Mouse (Mus musculus) layer of hippocampus, postnatal 25 days (tissue): Measurements from ENCODE around the gene Agpat3. TPM values are rescaled to one million over a fixed set of nuclear protein-coding genes. Genes with fewer than 3 reads are reported as not detected.

ENCODE experiments used
- DNase-seq, 2 experiments: peaks; one replicate each; pipeline ENCODE4 v3.0.0; 2022; ENCODE audit warnings: mixed read lengths in 2 of 2, low spot score in 1 of 2; ENCODE audit errors: extremely low spot score in 1 of 2
- microRNA-seq, 2 experiments: library from miRNA; unstranded; fragments of <30 nt; microRNA quantifications; one replicate each; pipeline ENCODE4 v1.2.0; 2021
- total RNA-seq, 2 experiments: library from RNA; stranded (reverse); gene quantifications; 2 replicates each; pipeline ENCODE4 v1.2.3; 2021

The Agpat3 gene
- total RNA-seq, 2 experiments from 2014 or later, result 233 TPM

DNA sequence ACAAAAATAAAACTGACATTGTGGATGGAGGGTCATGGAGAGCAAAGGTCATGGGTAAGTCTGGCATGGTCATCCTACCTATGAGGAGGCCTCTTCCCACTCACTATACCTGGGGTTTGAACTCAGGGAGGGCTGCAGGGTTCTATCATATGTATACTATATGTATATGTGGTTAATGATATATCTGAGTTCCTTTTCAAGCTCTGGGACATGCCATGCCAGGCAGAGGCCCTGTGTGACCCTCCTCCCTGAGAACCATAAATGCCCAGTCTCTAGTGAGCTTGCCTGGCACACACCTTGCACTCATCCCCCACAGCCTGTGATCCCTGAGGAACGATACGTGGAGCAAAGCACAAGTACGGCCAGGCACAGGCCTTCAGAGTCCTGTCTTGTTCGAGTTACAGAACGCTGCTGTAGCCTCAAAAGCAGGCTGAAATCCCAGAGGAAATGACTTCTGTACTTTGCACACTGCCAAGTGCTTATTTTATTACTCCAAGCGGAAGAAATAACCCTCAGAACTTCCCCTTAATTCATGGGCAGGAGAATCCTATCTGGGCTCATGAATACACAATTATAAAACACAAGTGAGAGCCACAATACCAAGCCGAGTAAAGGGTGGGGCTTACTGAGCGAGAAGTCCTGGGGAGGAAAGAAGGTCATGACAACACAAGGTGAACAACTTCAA lies 124.3 kb downstream of the Agpat3 start:
- DNase-seq, result no peak

GRCm38 (mm10) chr10:78224136-78224535 lies 128.2 kb downstream of the Agpat3 start:
- DNase-seq, result no peak

- no peak for DNase-seq
Measured at GRCm38 (mm10) chr10:78222908-78223307, 129.4 kb downstream of the Agpat3 start.

GRCm38 (mm10) chr10:78221315-78221714 lies 131.0 kb downstream of the Agpat3 start:
- DNase-seq, result no peak

DNA sequence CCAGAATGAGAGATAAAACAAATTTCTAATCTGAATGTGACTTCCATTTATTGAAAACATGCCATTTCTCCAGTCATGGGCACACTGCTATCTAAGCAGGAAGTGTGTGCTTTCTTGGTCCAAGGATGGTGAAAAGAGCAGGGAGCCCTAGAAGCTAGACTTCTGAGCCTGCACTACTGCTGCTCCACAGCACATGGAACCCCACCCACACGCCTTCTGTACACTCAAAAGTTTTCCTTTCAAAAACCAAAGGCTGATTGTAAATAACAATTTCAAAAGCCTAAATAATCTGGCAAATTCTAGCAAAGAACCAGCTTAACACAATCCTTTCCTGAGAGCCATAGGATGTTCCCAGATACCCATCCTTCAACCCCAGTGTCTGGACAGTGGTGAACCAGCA lies 132.8 kb downstream of the Agpat3 start:
- peak in 1 of 2 experiments; percentile 47 for DNase-seq

Small RNAs within 50 kb of the gene (microRNA-seq; reads per million reads assigned to microRNA genes)
- 0 to 0.37 reads per million in 2 experiments for gene Mir7659

Other genes starting within 250 kb of the Agpat3 start
- 100 to 1,000 TPM; 117 to 139 TPM for gene D10Jhu81e, start 182.7 kb downstream of the Agpat3 start, total RNA-seq
- 10 to 100 TPM; 19.3 to 19.8 TPM for gene Pwp2, start 167.3 kb downstream of the Agpat3 start, total RNA-seq
- 10 to 100 TPM; 79.5 to 80.8 TPM for gene Trappc10, start 107.8 kb downstream of the Agpat3 start, total RNA-seq
- 100 to 1,000 TPM; 332 to 335 TPM for gene Rrp1, start 60.6 kb upstream of the Agpat3 start, total RNA-seq
- gene Cstb, start 73.2 kb upstream of the Agpat3 start, total RNA-seq, result 10 to 100 TPM; 38.7 to 40.7 TPM
- 10 to 100 TPM; 88.2 to 97.2 TPM for gene Pdxk, start 112.5 kb upstream of the Agpat3 start, total RNA-seq
- gene Olfr1358, start 164.9 kb upstream of the Agpat3 start, total RNA-seq, result not detected
- 10 to 100 TPM; 22.7 to 28.5 TPM for gene Ilvbl, start 221.9 kb upstream of the Agpat3 start, total RNA-seq
- gene Syde1, start 239.5 kb upstream of the Agpat3 start, total RNA-seq, result 1 to 10 TPM; 5.9 to 6.3 TPM